Mouse (Mus musculus) limb, embryonic 14.5 days (tissue): ENCODE data around the gene Crybb2. TPM values are rescaled to one million over a fixed set of nuclear protein-coding genes. Genes with fewer than 3 reads are reported as not detected.

ENCODE experiments used
- ATAC-seq: fragments of 200-750 bp; cut with Nextera tagmentation; 2 replicates; pipeline ENCODE4 v1.8.0; 2017; ENCODE audit warnings: low read depth, moderate number of reproducible peaks, moderate TSS enrichment; ENCODE audit not compliant: low FRiP score
- DNase-seq: peaks from one replicate; pipeline ENCODE4 v3.0.0-alpha.2; 2015; ENCODE audit warnings: low spot score
- H3K27ac ChIP-seq: fragments of 300-500 bp; sonication (generic); replicated peaks from 2 replicates; pipeline ENCODE4 v1.5.1; 2014; ENCODE audit warnings: low read depth, mild to moderate bottlenecking, low read length, moderate library complexity, mixed read lengths
- H3K27me3 ChIP-seq: fragments of 300-500 bp; sonication (generic); 2 replicates; pipeline ENCODE4 v1.6.1; 2014; ENCODE audit warnings: low read length, mixed read lengths; ENCODE audit not compliant: control insufficient read depth, insufficient read depth
- H3K36me3 ChIP-seq: fragments of 300-500 bp; sonication (generic); 2 replicates; pipeline ENCODE4 v1.6.1; 2014; ENCODE audit warnings: mild to moderate bottlenecking, low read length, moderate library complexity, mixed read lengths; ENCODE audit not compliant: control insufficient read depth, insufficient read depth
- H3K4me1 ChIP-seq: fragments of 300-500 bp; sonication (generic); 2 replicates; pipeline ENCODE4 v1.6.1; 2014; ENCODE audit warnings: antibody characterized with exemption, low read length, mixed read lengths; ENCODE audit not compliant: control insufficient read depth, insufficient read depth
- H3K4me2 ChIP-seq: fragments of 300-500 bp; sonication (generic); replicated peaks from 2 replicates; pipeline ENCODE4 v1.6.1; 2014; ENCODE audit warnings: low read depth, mild to moderate bottlenecking, low read length, moderate library complexity; ENCODE audit not compliant: severe bottlenecking
- H3K4me3 ChIP-seq: fragments of 300-500 bp; sonication (generic); replicated peaks from 2 replicates; pipeline ENCODE4 v1.5.1; 2014; ENCODE audit warnings: low read length
- H3K9ac ChIP-seq: fragments of 300-500 bp; sonication (generic); 2 replicates; pipeline ENCODE4 v1.6.1; 2014; ENCODE audit warnings: mild to moderate bottlenecking, low read depth, low read length, moderate library complexity; ENCODE audit not compliant: severe bottlenecking
- H3K9me3 ChIP-seq: fragments of 300-500 bp; sonication (generic); 2 replicates; pipeline ENCODE4 v1.6.1; 2016; ENCODE audit warnings: low read length; ENCODE audit not compliant: control insufficient read depth
- POLR2A ChIP-seq: fragments of 200-500 bp; IDR thresholded peaks from 2 replicates; pipeline ENCODE4 v1.8.0; 2012; ENCODE audit warnings: inconsistent platforms, mild to moderate bottlenecking, moderate library complexity, borderline replicate concordance; ENCODE audit not compliant: insufficient read depth, insufficient read length; ENCODE audit errors: extremely low read depth
- WGBS: fragments of 180-500 bp; shearing (Covaris S2); extraction: QIAGEN DNeasy Blood & Tissue Kit; methylation state at CpG from one replicate; pipeline ENCODE4 v1.1.7; 2014; 5-methylcytosine and 5-hydroxymethylcytosine counted together
- polyA plus RNA-seq, 2 experiments: library from polyadenylated mRNA; depleted of rRNA in 1 of 2; stranded (reverse) in 1 of 2; unstranded in 1 of 2; fragments of >200 nt; fragmentation: Nextera tagmentation in 1 of 2; extraction: Ambion mirVana in 1 of 2; gene quantifications; 2 replicates each; pipeline versions ENCODE4 v1.2.1 to v1.2.3; 2012 to 2014

Crybb2 gene
- polyA plus RNA-seq, 2 experiments, result not detected

- no peaks in the 10 kb centered on the region for H3K4me1 ChIP-seq
- H3K27me3 ChIP-seq, result no peaks in the 10 kb centered on the region
- no peak overlapping the region for H3K4me3 ChIP-seq
- H3K36me3 ChIP-seq, result no peaks in the 10 kb centered on the region
- DNase-seq (no peak), ATAC-seq (no peak)
- no peak overlapping the region for H3K27ac ChIP-seq
- 86% methylated on average over 12 of the region's 12 CpGs for WGBS
- H3K9ac ChIP-seq, result no peak overlapping the region
- H3K4me2 ChIP-seq, result no peak overlapping the region
- no peaks in the 10 kb centered on the region for H3K9me3 ChIP-seq
- no peak for TF ChIP-seq POLR2A
Measured at GRCm38 (mm10) chr5:113086439-113086838, 16.5 kb upstream of the Crybb2 start.

DNA sequence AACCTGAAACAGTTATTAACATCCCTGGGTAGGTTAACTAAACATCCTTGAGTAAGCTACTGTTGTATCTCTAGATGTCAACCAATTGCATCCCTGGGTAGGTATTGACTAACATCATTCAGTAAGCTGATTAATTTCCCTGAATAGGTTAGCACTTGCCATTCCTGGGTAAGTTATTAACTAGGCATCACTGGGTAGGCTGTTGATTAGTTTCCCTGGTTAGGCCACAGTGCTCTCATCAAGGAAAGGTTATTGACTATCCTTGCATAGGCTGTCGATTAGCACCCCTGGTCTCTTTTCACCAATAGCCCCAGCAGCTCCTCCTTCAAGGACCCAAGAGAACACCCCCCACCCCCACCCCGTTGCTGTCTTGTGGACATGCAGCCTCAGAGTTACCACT is 16.0 kb upstream of the Crybb2 start:
- Histone ChIP-seq H3K36me3 (no peaks in the 10 kb centered on the region), H3K4me3 (no peak overlapping the region), H3K9me3 (no peaks in the 10 kb centered on the region), H3K4me1 (no peaks in the 10 kb centered on the region), H3K27me3 (no peaks in the 10 kb centered on the region), H3K27ac (no peak overlapping the region), H3K9ac (no peak overlapping the region), H3K4me2 (no peak overlapping the region)
- no peak for TF ChIP-seq POLR2A
- WGBS, result 64% methylated on average over 2 of the region's 2 CpGs
- DNase-seq, result no peak
- no peak for ATAC-seq

DNA sequence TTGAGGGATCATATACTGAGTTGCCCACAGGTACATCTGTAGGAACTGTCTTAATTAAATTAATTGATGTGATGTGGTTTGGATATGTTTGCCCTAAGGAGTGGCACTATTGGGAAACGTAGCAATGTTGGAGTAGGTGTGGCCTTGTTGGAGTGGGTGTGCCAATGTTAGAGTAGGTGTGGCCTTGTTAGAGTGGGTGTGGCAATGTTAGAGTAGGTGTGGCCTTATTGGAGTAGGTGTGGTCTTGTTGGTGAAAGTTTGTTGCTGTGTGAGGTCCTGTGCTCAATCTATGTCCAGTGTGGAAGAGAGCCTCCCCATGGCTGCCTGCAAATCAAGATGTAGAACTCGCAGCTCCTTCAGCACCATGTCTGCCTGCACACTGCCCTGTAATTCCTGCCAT is 14.4 kb upstream of the Crybb2 start:
- no peaks in the 10 kb centered on the region for H3K9me3 ChIP-seq
- H3K4me3 ChIP-seq, result no peak overlapping the region
- ATAC-seq, result no peak
- H3K4me1 ChIP-seq, result no peaks in the 10 kb centered on the region
- no peak overlapping the region for H3K9ac ChIP-seq
- no peaks in the 10 kb centered on the region for H3K27me3 ChIP-seq
- no peak overlapping the region for H3K4me2 ChIP-seq
- no peak for TF ChIP-seq POLR2A
- WGBS, result 82% methylated on average over 2 of the region's 2 CpGs
- H3K27ac ChIP-seq, result no peak overlapping the region
- DNase-seq, result no peak
- no peaks in the 10 kb centered on the region for H3K36me3 ChIP-seq

DNA sequence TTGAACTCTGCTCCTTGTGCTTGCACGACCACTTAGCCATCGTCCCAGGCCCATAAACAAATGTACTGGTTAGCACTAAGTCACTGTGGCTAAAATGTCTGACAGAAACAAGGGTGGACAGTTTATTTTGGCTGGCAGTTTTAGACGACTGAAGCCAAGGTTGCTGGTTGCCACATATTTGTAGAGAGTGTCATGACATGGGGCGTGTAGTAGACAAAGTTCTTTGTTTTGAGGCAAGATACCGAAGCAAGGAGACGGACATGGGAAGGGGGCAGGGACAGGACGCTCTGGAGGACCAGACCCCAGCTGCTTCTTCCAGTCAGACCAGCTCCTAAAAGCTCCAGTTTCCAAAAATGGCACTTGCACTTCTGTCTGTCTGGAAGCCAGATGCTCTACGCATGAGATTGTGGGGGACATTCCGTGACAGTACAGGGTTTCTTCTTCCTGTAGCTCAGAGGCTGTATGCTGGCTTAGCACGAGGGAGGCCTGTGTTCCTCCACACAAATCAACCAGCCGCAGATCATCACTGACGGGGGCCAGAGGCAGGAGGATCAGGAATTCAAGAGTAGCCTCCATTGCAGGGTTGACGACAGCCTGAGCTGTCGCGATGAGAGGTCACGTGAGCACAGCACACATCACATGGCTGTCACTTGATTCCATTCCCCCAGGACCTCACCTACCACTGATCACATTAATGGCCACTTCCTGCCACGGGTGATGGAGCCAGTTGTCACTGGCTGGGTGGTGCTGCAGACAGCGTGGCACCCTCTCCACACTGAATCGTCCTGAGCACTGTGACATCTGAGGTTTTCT is 12.6 kb upstream of the Crybb2 start:
- peak; percentile 38; the same call in 1 of the 2 replicates for ATAC-seq
- 61% methylated on average over 19 of the region's 19 CpGs for WGBS
- no peaks in the 10 kb centered on the region for H3K36me3 ChIP-seq
- no peak overlapping the region for H3K4me2 ChIP-seq
- no peaks in the 10 kb centered on the region for H3K4me1 ChIP-seq
- no peaks in the 10 kb centered on the region for H3K9me3 ChIP-seq
- no peak overlapping the region for H3K4me3 ChIP-seq
- TF ChIP-seq POLR2A, result no peak
- no peak overlapping the region for H3K27ac ChIP-seq
- no peaks in the 10 kb centered on the region for H3K27me3 ChIP-seq
- DNase-seq, result no peak
- H3K9ac ChIP-seq, result no peak overlapping the region

DNA sequence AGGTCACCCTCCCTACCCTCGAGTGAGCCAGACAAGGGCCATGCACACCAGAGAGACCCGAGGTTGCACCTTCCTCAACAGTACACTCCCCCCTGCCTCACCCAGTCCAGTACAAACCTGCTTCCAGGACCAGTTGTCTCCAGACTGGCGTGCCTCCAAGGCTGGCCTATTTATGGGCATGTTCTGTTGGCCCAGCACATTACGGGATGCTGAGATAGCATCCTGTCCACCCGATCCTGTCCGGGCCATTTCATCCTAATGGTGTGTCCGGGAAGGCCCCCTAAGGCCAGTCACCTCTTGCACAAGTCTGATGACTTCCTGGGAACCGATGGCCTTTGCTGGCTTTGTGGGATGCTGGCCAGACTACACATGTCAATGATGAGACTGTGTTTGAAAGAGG is 11.5 kb upstream of the Crybb2 start, which contains the start of gene Crybb3:
Crybb3 (minus strand) TSS at position 146 of the 400 bp plus-strand sequence.
- H3K9me3 ChIP-seq, result no peaks in the 10 kb centered on the region
- no peak within 1 kb of the TSS for H3K4me3 ChIP-seq
- DNase-seq (no peak), ATAC-seq (no peak)
- H3K36me3 ChIP-seq, result no peaks in the 10 kb centered on the region
- no peak for TF ChIP-seq POLR2A
- 74% methylated on average over 8 of the region's 8 CpGs for WGBS
- no peaks in the 10 kb centered on the region for H3K4me1 ChIP-seq
- no peak within 1 kb of the TSS for H3K4me2 ChIP-seq
- no peak within 1 kb of the TSS for H3K9ac ChIP-seq
- no peaks in the 10 kb centered on the region for H3K27me3 ChIP-seq
- no peak within 1 kb of the TSS for H3K27ac ChIP-seq
